Mouse (Mus musculus): ENCODE data around the gene Arl14. TPM values are rescaled to one million over a fixed set of nuclear protein-coding genes. Genes with fewer than 3 reads are reported as not detected.

Arl14 gene
- polyA plus RNA-seq, 1 experiment from 2014 or later = not detected

DNA sequence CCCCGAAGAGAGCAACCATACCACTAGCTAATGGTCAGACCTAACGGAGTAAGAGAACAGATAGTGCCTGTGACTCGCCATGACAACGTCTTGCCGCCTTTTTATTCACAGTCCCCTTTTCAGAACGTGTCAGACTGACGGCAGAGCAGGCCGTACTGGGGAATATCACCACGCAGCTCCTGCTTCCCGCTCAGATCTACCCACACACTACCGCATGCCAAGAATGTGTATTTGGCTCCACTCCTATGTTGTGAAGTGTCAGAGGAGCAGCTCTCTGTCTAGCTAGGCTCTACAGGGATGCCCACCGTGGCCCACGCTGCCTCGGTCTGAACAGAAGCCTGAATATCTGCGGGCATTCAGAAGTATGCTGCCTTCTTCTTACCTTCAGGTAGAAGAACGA is 35.6 kb upstream of the Arl14 start:
- H3K27ac ChIP-seq (ENCODE audit: low read depth, low read length) = no peak overlapping the region
- H3K4me1 ChIP-seq (ENCODE audit: control insufficient read depth, insufficient read depth, low read length) = no peaks in the 10 kb centered on the region
- H3K4me2 ChIP-seq (ENCODE audit: low read depth, low read length) = no peak overlapping the region
- no peaks in the 10 kb centered on the region for H3K9me3 ChIP-seq (ENCODE audit: control insufficient read depth, low read length)
- no peak overlapping the region for H3K4me3 ChIP-seq (ENCODE audit: low read depth, low read length)
- no peaks in the 10 kb centered on the region for H3K27me3 ChIP-seq (ENCODE audit: control insufficient read depth, insufficient read depth, low read length)
- H3K36me3 ChIP-seq (ENCODE audit: control insufficient read depth, insufficient read depth, low read length) = no peaks in the 10 kb centered on the region
- no peak overlapping the region for H3K9ac ChIP-seq (replicated peaks; ENCODE audit: low read depth, low read length)
- 75% methylated on average over 16 of the region's 16 CpGs for WGBS
- no peak for ATAC-seq (ENCODE audit: low read depth)

DNA sequence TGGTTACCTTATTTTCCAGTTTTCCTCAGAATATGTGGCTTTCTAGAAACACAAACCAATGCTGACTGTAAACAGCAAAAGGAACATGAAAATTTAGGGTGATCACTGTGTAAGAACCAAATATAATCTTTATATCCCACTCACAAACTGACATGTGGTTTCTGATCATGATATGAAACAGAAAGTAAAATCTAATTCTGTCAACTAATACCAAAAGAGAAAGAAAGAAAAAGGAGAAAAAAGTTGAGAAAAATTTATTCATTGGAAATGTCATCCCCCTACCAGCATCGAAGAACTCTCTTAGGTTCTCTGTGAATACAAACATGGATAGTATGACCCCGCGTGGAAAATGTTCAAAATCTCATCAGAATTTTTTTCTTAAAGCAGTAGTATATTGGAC is 29.2 kb upstream of the Arl14 start:
- 96% methylated on average over 3 of the region's 3 CpGs for WGBS
- no peak overlapping the region for H3K4me3 ChIP-seq (ENCODE audit: low read depth, low read length)
- no peaks in the 10 kb centered on the region for H3K9me3 ChIP-seq (ENCODE audit: control insufficient read depth, low read length)
- no peak overlapping the region for H3K27ac ChIP-seq (ENCODE audit: low read depth, low read length)
- H3K4me1 ChIP-seq (ENCODE audit: control insufficient read depth, insufficient read depth, low read length) = no peaks in the 10 kb centered on the region
- ATAC-seq (ENCODE audit: low read depth) = no peak
- H3K4me2 ChIP-seq (ENCODE audit: low read depth, low read length) = no peak overlapping the region
- H3K36me3 ChIP-seq (ENCODE audit: control insufficient read depth, insufficient read depth, low read length) = no peaks in the 10 kb centered on the region
- no peaks in the 10 kb centered on the region for H3K27me3 ChIP-seq (ENCODE audit: control insufficient read depth, insufficient read depth, low read length)
- no peak overlapping the region for H3K9ac ChIP-seq (replicated peaks; ENCODE audit: low read depth, low read length)

DNA sequence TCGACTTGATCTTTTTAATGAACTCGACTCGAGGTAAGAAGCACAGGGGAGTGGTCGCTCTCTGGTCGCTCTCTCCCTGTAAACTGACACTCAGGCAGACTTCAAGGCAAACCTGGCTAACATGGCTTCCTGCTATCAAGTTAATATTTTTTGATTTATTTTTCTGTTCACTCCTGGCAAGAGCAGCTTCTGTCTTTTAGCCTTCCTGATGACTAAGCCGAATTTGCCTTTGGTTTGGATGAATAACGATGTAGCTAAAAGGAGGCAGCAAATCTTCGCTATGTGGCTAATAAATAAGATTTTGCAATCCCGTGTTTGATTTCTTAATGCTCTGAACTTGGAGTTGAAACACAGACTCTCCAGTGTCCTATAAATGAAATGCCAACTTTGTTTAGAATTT is 27.7 kb upstream of the Arl14 start:
- ATAC-seq (ENCODE audit: low read depth) = no peak
- 65% methylated on average over 9 of the region's 9 CpGs for WGBS

DNA sequence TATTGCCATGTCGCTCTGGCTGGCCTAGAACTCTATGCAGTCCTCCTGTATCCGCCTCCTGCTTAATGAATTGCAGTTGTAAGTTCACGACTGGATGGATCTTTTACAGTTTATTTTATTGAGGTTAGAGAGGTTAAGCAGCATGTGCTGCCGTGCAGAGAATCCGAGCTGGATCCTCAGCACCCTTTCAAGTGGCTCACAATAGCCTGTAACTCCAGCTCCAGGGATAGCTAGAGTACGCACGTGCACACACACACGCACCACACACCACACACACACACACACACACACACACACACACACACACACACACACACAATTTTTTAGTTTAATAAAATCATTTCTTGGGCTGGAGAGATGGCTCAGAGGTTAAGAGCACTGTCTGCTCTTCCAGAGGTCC is 27.0 kb upstream of the Arl14 start:
- Histone ChIP-seq H3K36me3 (ENCODE audit: control insufficient read depth, insufficient read depth, low read length) (no peaks in the 10 kb centered on the region), H3K9me3 (ENCODE audit: control insufficient read depth, low read length) (no peaks in the 10 kb centered on the region), H3K4me3 (ENCODE audit: low read depth, low read length) (no peak overlapping the region), H3K27me3 (ENCODE audit: control insufficient read depth, insufficient read depth, low read length) (no peaks in the 10 kb centered on the region), H3K27ac (ENCODE audit: low read depth, low read length) (no peak overlapping the region), H3K4me1 (ENCODE audit: control insufficient read depth, insufficient read depth, low read length) (no peaks in the 10 kb centered on the region), H3K9ac (replicated peaks; ENCODE audit: low read depth, low read length) (no peak overlapping the region), H3K4me2 (ENCODE audit: low read depth, low read length) (no peak overlapping the region)
- 34% methylated on average over 8 of the region's 8 CpGs for WGBS
- no peak for ATAC-seq (ENCODE audit: low read depth)

More for the DNA sequence above, 27.7 kb upstream of the Arl14 start:
- Histone ChIP-seq H3K4me1 (ENCODE audit: control insufficient read depth, insufficient read depth, low read length) (no peaks in the 10 kb centered on the region), H3K9me3 (ENCODE audit: control insufficient read depth, low read length) (no peaks in the 10 kb centered on the region), H3K4me3 (ENCODE audit: low read depth, low read length) (no peak overlapping the region), H3K4me2 (ENCODE audit: low read depth, low read length) (no peak overlapping the region), H3K9ac (replicated peaks; ENCODE audit: low read depth, low read length) (no peak overlapping the region), H3K36me3 (ENCODE audit: control insufficient read depth, insufficient read depth, low read length) (no peaks in the 10 kb centered on the region), H3K27ac (ENCODE audit: low read depth, low read length) (no peak overlapping the region), H3K27me3 (ENCODE audit: control insufficient read depth, insufficient read depth, low read length) (no peaks in the 10 kb centered on the region)

DNA sequence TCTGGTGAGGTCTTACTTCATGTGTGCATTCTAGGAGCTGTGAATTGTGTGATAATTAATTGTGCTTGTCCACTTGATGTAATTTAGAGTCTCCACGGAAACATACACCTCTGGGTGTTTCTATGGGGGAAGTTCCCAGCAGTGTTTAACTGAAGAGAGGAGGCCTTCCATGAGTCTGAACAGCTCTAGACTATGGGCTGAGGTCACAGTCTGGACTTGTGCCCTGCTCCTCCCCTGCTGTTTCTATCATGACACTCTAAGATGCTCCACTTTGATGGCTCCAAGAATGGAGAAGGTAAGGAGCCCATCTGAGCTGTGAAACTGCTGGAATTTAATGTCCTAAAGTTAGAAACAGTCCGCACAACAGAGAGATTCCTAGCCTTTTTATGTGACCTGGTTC is 24.1 kb upstream of the Arl14 start:
- H3K4me3 ChIP-seq (ENCODE audit: low read depth, low read length) = no peak overlapping the region
- H3K27ac ChIP-seq (ENCODE audit: low read depth, low read length) = no peak overlapping the region
- no peaks in the 10 kb centered on the region for H3K9me3 ChIP-seq (ENCODE audit: control insufficient read depth, low read length)
- H3K4me2 ChIP-seq (ENCODE audit: low read depth, low read length) = no peak overlapping the region
- 44% methylated on average over 2 of the region's 2 CpGs for WGBS
- H3K9ac ChIP-seq (replicated peaks; ENCODE audit: low read depth, low read length) = no peak overlapping the region
- ATAC-seq (ENCODE audit: low read depth) = no peak
- no peaks in the 10 kb centered on the region for H3K27me3 ChIP-seq (ENCODE audit: control insufficient read depth, insufficient read depth, low read length)
- no peaks in the 10 kb centered on the region for H3K4me1 ChIP-seq (ENCODE audit: control insufficient read depth, insufficient read depth, low read length)
- H3K36me3 ChIP-seq (ENCODE audit: control insufficient read depth, insufficient read depth, low read length) = no peaks in the 10 kb centered on the region

DNA sequence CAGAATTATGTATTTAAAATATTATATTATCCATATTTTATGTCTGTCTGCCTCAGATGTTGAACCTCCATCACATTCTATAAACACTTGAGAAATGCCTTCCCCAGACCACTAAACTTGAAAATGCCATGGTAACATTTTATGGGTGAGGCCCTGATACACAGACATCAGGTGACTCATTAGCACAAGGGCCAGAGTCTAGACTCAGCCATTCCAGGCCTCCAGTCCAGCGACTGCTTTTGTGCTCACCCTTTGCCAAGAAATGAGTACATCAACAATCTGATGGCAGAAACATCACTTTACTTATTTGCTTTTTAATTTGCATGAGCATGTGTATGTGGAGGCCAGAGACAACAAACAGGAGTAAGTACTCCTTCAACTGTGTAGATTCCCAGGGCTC is 22.0 kb upstream of the Arl14 start:
- 71% methylated on average over 1 of the region's 1 CpGs for WGBS
- ATAC-seq (ENCODE audit: low read depth) = no peak
- no peak overlapping the region for H3K27ac ChIP-seq (ENCODE audit: low read depth, low read length)

DNA sequence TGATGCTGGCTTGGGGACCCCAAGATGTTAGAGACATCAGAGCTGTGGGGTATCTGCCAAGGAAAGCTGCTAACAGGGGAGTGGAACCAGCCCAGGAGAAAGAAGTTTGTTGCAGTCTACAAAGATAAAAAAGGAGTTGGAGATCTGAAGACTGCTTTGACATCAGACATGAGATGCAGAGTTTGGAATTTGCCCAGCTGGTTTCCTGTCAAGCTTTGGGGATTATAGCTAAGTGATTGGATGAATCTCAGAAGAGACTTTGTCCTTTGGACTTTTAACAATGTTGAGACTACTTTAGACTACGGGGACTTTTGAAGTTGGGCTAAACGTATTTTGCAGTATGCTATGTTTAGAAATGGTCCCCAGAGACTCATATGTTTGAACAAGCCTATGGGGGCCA is 21.0 kb upstream of the Arl14 start:
- no peaks in the 10 kb centered on the region for H3K9me3 ChIP-seq (ENCODE audit: control insufficient read depth, low read length)

More for the DNA sequence above, 22.0 kb upstream of the Arl14 start:
- Histone ChIP-seq H3K4me2 (ENCODE audit: low read depth, low read length) (no peak overlapping the region), H3K4me1 (ENCODE audit: control insufficient read depth, insufficient read depth, low read length) (no peaks in the 10 kb centered on the region), H3K9me3 (ENCODE audit: control insufficient read depth, low read length) (no peaks in the 10 kb centered on the region), H3K9ac (replicated peaks; ENCODE audit: low read depth, low read length) (no peak overlapping the region), H3K27me3 (ENCODE audit: control insufficient read depth, insufficient read depth, low read length) (no peaks in the 10 kb centered on the region), H3K4me3 (ENCODE audit: low read depth, low read length) (no peak overlapping the region), H3K36me3 (ENCODE audit: control insufficient read depth, insufficient read depth, low read length) (no peaks in the 10 kb centered on the region)

DNA sequence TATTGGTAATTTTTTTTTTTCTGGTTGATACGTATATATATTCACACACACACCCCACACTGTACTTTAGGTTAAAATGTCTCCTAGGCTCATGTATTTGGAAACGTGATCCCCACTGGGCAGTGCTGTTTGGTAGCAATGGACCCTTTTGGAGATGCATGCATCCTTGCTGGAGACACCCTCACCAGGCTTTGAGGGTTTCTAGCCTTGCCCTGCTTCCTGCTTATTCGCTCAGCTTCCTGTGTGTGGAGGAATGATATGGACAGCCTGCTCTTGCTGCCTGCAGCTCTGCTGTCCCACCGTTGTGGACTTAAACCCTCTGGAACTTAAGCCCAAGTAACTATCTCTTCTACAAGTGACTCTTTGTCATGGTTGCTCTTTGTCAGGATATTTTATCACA is 19.3 kb upstream of the Arl14 start:
- no peaks in the 10 kb centered on the region for H3K4me1 ChIP-seq (ENCODE audit: control insufficient read depth, insufficient read depth, low read length)
- no peak overlapping the region for H3K4me2 ChIP-seq (ENCODE audit: low read depth, low read length)
- H3K4me3 ChIP-seq (ENCODE audit: low read depth, low read length) = no peak overlapping the region
- WGBS = 79% methylated on average over 4 of the region's 4 CpGs
- H3K27me3 ChIP-seq (ENCODE audit: control insufficient read depth, insufficient read depth, low read length) = no peaks in the 10 kb centered on the region
- H3K9me3 ChIP-seq (ENCODE audit: control insufficient read depth, low read length) = no peaks in the 10 kb centered on the region
- no peak overlapping the region for H3K27ac ChIP-seq (ENCODE audit: low read depth, low read length)
- no peak for ATAC-seq (ENCODE audit: low read depth)
- H3K9ac ChIP-seq (replicated peaks; ENCODE audit: low read depth, low read length) = no peak overlapping the region
- no peaks in the 10 kb centered on the region for H3K36me3 ChIP-seq (ENCODE audit: control insufficient read depth, insufficient read depth, low read length)

More for the DNA sequence above, 21.0 kb upstream of the Arl14 start:
- H3K9ac ChIP-seq (replicated peaks; ENCODE audit: low read depth, low read length) = no peak overlapping the region
- no peak for ATAC-seq (ENCODE audit: low read depth)
- 77% methylated on average over 2 of the region's 2 CpGs for WGBS
- H3K27ac ChIP-seq (ENCODE audit: low read depth, low read length) = no peak overlapping the region
- H3K4me3 ChIP-seq (ENCODE audit: low read depth, low read length) = no peak overlapping the region
- H3K27me3 ChIP-seq (ENCODE audit: control insufficient read depth, insufficient read depth, low read length) = no peaks in the 10 kb centered on the region
- no peak overlapping the region for H3K4me2 ChIP-seq (ENCODE audit: low read depth, low read length)
- no peaks in the 10 kb centered on the region for H3K4me1 ChIP-seq (ENCODE audit: control insufficient read depth, insufficient read depth, low read length)
- no peaks in the 10 kb centered on the region for H3K36me3 ChIP-seq (ENCODE audit: control insufficient read depth, insufficient read depth, low read length)

DNA sequence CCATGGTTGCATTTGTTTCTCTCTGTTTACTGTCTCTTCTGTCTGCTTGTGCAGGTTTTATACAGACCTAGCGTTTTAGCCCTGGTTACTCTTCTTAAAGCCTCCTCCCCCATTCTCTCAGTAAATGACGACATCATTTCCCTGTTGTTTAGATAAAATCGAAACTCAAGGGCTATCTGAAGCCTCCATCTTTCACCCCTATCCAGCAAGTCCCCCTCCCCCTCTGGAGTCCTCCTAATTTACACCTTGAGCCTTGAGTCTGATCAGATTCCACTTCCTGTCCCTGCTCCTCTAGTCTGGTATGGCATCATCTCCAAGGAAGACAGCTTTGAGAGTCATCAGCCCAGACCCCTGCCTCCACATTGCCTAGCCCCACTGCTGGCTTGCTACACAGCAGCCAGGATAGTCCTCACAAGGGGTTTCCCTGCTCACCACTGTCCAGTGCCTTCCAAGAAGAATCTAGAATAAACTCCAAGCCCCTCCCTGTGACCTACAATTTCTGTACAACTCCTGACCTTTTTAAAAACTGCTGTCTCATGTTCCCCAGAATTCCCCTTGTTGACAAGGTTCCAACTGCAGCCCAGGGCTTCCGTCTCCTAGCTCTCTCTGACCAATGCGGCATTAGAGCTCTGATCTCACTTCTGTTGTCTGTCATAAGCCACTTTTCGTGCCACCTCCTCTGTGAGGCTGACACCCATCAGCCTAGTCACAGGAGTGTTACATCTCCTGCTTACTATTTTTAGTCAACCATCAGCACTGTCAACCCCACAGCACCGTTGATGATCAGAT is 16.8 kb upstream of the Arl14 start:
- no peaks in the 10 kb centered on the region for H3K27me3 ChIP-seq (ENCODE audit: control insufficient read depth, insufficient read depth, low read length)
- H3K9me3 ChIP-seq (ENCODE audit: control insufficient read depth, low read length) = no peaks in the 10 kb centered on the region
- no peak overlapping the region for H3K4me2 ChIP-seq (ENCODE audit: low read depth, low read length)
- no peaks in the 10 kb centered on the region for H3K36me3 ChIP-seq (ENCODE audit: control insufficient read depth, insufficient read depth, low read length)
- no peak for ATAC-seq (ENCODE audit: low read depth)
- H3K27ac ChIP-seq (ENCODE audit: low read depth, low read length) = no peak overlapping the region
- WGBS = 68% methylated on average over 7 of the region's 7 CpGs
- H3K4me1 ChIP-seq (ENCODE audit: control insufficient read depth, insufficient read depth, low read length) = no peaks in the 10 kb centered on the region
- no peak overlapping the region for H3K4me3 ChIP-seq (ENCODE audit: low read depth, low read length)
- no peak overlapping the region for H3K9ac ChIP-seq (replicated peaks; ENCODE audit: low read depth, low read length)

Measured in neural tube, embryonic 14.5 days (tissue).